Mouse (Mus musculus): Measurements from ENCODE around the gene Paqr5.
A peak's percentile ranks its signal among the peaks of the same experiment; 100 is the strongest.

Paqr5 gene

GRCm38 (mm10) chr9:61952241-61952640, 74.4 kb downstream of the Paqr5 start:
- no peak for DNase-seq

GRCm38 (mm10) chr9:61947402-61948346, 79.0 kb downstream of the Paqr5 start:
- peak; percentile 59 to 78 for DNase-seq

GRCm38 (mm10) chr9:61946623-61947401, 79.8 kb downstream of the Paqr5 start, which contains the start of gene Kif23:
Kif23 (minus strand) TSS chr9:61946774.
- DNase-seq: peak; percentile 97 to 99

- no peak for DNase-seq
Observed at GRCm38 (mm10) chr9:61945973-61946611, 80.6 kb downstream of the Paqr5 start.

- DNase-seq: no peak
Observed at GRCm38 (mm10) chr9:61941054-61941453, 85.6 kb downstream of the Paqr5 start.

- no peak for DNase-seq
Observed at GRCm38 (mm10) chr9:61933333-61933732, 93.3 kb downstream of the Paqr5 start.

- no peak for DNase-seq
Observed at GRCm38 (mm10) chr9:61932009-61932408, 94.6 kb downstream of the Paqr5 start.

DNA sequence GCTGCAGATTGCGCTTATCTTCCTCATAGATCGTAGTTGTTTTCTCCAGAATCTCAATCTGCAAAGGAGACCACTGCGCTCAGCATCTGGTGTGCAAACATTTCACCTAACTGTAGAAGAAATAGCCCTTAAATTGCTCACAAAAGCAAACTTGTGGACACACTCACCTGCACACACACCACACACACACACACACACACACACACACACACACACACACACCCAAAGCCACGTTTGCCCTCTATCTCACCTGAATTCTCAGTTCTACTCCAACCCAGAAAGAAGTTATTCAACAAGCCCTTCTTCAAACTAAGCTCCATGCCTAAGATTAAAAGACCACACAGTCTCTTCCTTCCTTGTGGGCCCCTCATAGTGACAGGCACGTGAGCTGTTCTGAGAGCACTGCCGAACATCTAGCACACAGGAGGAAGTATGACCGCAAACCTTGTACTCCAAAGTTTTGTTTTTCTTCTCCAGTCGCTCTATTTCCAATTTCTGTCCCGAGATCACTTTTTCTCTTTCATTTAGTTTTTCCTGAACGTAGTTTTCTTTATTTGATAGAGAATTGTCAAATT, 101.5 kb downstream of the Paqr5 start:
- DNase-seq: no peak

GRCm38 (mm10) chr9:61920331-61920730, 106.3 kb downstream of the Paqr5 start:
- no peak for DNase-seq

DNA sequence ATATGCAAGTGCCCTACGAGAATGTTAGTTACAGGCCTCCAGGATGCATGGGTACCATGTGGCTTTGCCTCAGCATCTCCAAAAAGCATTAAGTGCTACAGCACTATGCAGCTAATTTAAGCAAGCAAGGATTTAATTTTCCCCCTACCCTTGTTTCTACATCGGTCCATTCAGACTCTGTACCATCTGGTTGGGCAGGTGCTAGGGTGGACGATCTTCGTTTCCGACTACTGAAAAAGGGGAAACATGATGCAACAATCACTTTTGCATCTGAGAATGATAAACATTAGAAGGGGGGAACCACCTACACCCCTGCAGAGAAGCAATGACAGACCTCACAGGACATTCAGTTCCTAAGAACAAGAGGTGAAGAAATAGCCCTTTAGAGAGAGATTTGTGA, 107.2 kb downstream of the Paqr5 start:
- DNase-seq: no peak

- no peak for DNase-seq
Observed at GRCm38 (mm10) chr9:61917436-61917835, 109.2 kb downstream of the Paqr5 start.

- DNase-seq: no peak
Observed at GRCm38 (mm10) chr9:61916986-61917385, 109.7 kb downstream of the Paqr5 start.

DNA sequence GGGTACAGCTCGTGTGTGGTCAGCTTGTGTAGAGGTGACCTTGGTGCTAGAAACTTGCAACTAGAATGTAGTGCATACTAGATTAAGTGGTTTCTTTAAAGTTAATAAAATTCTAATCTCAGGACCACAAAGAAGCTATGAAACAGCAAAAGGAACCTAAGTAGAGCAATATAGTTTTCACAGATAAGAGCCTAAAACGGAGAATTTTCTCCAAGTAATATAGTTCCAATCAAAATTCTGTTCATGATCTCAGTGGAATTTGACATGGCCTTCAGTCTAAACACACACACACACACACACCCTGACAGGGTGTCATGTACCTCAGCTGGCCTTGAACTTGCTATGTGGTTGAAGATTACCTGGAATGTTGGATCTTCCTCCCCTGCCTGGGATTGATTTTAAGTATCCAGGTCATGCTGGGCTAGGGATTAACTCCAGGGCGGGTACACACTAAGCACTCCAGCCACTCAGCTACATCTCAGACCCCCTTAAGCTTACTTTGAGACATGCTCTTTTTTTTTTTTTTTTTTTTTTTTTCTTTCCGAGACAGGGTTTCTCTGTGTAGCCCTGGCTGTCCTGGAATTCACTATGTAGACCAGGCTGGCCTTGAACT, 111.2 kb downstream of the Paqr5 start:
- no peak for DNase-seq

DNA sequence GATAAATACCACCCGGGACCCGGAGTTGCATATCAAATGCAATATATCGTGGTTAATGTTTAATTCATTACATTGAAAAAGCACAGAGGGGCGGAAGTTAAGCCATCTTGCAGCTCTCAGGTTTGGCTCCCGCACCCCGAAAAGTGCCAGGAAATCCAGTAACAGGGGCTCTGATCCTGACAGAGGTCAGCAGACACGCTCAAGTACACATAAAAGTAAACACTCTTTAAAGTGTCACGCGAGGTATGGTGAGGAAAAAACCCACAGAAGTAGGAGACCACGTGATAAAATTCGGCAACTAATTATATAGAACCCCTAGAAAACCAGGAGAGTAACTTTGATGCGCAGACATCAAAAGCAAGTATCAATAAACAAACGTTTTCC, 111.7 kb downstream of the Paqr5 start:
- DNase-seq: no peak

DNA sequence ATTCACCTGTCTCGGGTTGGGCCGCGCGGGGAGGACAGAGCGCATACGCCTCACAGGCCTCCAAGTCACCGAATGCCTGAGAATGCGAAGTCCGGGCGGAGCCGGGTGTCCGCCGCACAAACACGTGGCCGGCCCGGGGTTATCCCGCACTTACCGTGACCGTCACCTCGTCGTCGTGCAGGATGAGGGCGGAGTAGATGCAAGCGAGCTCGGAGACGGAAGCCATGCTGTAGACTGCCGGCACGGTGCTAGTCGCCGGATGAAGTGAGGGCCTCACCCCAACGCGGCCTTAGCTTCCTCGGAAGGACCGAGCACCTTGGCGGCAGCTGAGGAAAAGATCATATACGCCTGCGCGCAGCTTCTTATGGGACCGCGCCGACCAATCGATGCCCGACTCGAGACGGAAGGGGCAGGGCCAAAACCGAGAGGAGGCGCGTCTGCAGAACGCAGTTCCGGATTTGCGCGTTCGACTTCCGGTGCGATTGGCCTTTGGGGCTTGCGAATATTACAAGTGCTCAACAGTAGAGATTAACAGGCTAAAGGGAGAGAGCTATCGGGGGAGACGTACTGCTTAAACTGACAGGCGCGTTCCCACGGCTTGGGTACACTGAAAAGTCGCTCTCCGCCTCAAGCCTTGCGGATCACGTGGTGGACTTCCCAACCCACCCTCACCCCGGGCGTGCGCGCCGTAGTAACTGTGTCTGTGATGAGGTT, 112.3 kb downstream of the Paqr5 start, which contains the start of gene Rplp1:
Gene Rplp1 (minus strand): TSS at position 340 of the 714 bp plus-strand sequence.
- peak; percentile 92 for DNase-seq

DNA sequence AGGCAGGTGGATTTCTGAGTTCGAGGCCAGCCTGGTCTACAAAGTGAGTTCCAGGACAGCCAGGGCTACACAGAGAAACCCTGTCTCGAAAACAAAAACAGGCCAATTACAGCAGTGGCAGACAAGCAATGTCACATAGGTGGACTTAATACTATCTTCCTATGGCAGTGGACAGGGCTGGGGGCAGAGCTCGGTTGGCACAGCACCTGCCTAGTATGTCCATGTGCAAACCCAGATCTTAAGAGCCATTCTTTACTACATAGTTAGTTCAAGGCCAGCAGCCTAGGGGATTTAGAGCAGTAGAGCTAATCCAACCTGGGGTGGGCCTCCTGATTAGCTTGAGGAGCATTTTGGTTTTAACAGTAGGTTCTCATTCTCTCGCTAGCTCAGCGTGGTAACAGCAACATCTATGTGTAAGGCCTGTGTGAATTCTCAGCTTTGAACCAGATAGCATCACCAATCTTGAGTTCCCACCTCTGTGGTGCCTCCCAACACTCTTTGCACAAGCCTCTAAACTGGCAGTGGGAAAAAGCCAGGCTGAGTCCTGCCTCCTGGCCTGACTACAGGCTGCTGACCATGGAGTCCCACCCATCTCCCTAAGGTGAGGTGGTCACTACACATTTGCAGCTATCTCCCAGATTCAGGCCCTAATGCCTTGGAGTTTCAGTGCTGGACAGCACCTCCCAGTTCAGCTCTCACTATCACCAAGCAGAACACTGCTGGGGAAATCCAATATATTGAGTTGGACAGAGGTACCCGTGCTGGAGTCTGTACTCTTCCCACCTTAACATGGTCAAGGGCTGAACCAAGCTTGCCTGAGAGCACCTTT, 115.1 kb downstream of the Paqr5 start:
- no peak for DNase-seq

GRCm38 (mm10) chr9:61910526-61911256, 116.0 kb downstream of the Paqr5 start:
- DNase-seq: no peak

GRCm38 (mm10) chr9:61909633-61910032, 117.0 kb downstream of the Paqr5 start:
- DNase-seq: no peak

DNA sequence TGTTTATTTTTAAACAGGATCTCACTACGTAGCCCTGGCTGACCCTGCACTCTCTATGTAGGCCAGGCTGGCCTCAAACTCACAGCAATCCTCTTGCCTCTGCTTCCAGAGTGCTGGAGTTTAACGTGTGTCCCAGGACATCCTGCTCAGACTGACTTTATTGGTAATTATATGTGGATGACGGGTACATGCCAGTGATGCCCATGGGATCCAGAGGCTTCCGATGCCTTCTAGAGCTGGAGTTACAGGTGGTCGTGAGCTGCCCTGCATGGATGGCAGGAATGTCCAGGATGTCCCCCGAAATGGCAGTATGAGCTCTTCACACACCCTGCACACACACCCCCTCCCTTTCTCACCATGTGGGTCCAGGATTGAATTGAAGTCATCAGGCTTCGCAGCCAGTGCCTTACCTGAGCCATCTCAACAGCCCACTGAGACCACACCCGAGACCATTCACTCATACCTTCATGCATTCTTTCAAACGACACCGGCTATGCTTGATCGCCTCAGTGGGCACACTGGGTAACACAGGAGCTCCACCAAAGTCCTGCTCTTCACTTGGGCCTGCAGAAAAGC, 117.7 kb downstream of the Paqr5 start:
- DNase-seq: no peak

GRCm38 (mm10) chr9:61908341-61908740, 118.3 kb downstream of the Paqr5 start:
- no peak for DNase-seq

Measured in spleen, adult 18-20 months (tissue).